21 mouse cellular contexts compared by ENCODE assay signal in the genomic region with DNA sequence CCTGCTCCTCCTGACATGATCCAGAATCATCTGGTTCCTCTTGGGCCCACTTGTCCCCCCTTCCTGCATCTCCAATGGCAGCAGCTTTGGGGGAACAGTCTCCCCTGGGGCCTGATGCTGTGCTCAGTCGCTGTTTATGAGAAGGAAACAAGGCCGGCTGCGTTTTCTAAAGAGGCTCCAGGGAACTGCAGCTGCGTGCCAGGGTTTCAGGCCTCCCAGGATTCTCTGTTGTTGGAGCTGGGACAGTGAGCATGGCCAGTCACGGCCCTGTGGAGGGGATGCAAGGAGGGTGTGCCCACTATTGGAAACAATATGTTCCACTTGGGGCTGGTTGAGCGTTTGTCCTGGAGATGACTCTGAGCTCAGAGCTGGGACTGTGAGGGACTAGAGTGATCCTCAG. TPM values are rescaled to one million over a fixed set of nuclear protein-coding genes. Genes with fewer than 3 reads are reported as not detected.
DNase-seq lines count a peak whose midpoint lies in the region; ATAC-seq and TF ChIP-seq lines count a peak whose summit lies in the region.
"Had no signal": no experiment of that assay in that cellular context is flagged by ENCODE, and none has a peak within 500 bp of the region (broad histone marks: within the 10 kb centered on the region; RNA-seq: fewer than 3 reads in every experiment).

No protein-coding gene starts in this region.

- no peaks in the 10 kb centered on the region for H3K9me3 ChIP-seq in heart, embryonic 10.5 days
- H3K9me3 ChIP-seq in limb, embryonic 12.5 days: no peaks in the 10 kb centered on the region
- no peaks in the 10 kb centered on the region for H3K9me3 ChIP-seq in limb, embryonic 10.5 days (replicated peaks)
- H3K9me3 ChIP-seq: heart, embryonic 15.5 days; hindbrain, embryonic 12.5 days had no signal

- no peak for TF ChIP-seq CTCF in brain, embryonic 14.5 days (IDR thresholded peaks at IDR 0.05; ENCODE audit: borderline replicate concordance, extremely low read depth, insufficient read depth, insufficient read length)

- H3K4me2 ChIP-seq in limb, embryonic 12.5 days: peak overlapping the region; percentile 15; the same call in 1 of the 2 replicates
- H3K4me2 ChIP-seq: heart, embryonic 11.5 days; heart, embryonic 15.5 days; hindbrain, embryonic 12.5 days had no signal

- no peak overlapping the region for H3K9ac ChIP-seq in limb, embryonic 12.5 days (replicated peaks)
- H3K9ac ChIP-seq: heart, embryonic 15.5 days; hindbrain, embryonic 12.5 days had no signal

- no peak for ATAC-seq in limb, embryonic 12.5 days (ENCODE audit: insufficient number of reproducible peaks, insufficient read depth, low FRiP score, low TSS enrichment, low read depth)
- ATAC-seq: activated CD4-positive, CD25-positive, alpha-beta regulatory T cell, adult 4 months; forebrain, embryonic 16.5 days; intestine, embryonic 16.5 days; Patski had no signal

- TF ChIP-seq POLR2A in brain, embryonic 14.5 days (IDR thresholded peaks at IDR 0.05; ENCODE audit: borderline replicate concordance, extremely low read depth, insufficient read depth, insufficient read length, poor library complexity, severe bottlenecking): no peak

- no peak overlapping the region for H3K4me3 ChIP-seq in heart, embryonic 10.5 days
- no peak overlapping the region for H3K4me3 ChIP-seq in limb, embryonic 12.5 days (replicated peaks)
- no peak overlapping the region for H3K4me3 ChIP-seq in limb, embryonic 10.5 days
- H3K4me3 ChIP-seq: heart, embryonic 15.5 days; hindbrain, embryonic 12.5 days had no signal

- WGBS in heart, embryonic 10.5 days: 62% methylated on average over 6 of the region's 6 CpGs
- 41% methylated on average over 6 of the region's 6 CpGs for WGBS in limb, embryonic 12.5 days
- WGBS in limb, embryonic 10.5 days: 67% methylated on average over 6 of the region's 6 CpGs

- peaks cover 15% of the 10 kb centered on the region for H3K27me3 ChIP-seq in heart, embryonic 10.5 days (ENCODE audit: insufficient read depth, poor library complexity, severe bottlenecking)
- H3K27me3 ChIP-seq in limb, embryonic 12.5 days: peaks cover 5% of the 10 kb centered on the region; the same call in 1 of the 2 replicates
- 0 out of 2 replicates have a peak, but pooled peaks cover 6% of the 10 kb centered on the region for H3K27me3 ChIP-seq in limb, embryonic 10.5 days (ENCODE audit: low read depth, poor library complexity, severe bottlenecking)
- H3K27me3 ChIP-seq: hindbrain, embryonic 12.5 days; Patski had no signal

- intact Hi-C loops in heart, postnatal 14 days (cut with DNase I): no loop called here

- DNase-seq in gastrocnemius, adult 18-20 months (ENCODE audit: low spot score): peak; percentile 25
- no peak for DNase-seq in gastrocnemius, postnatal 4 days (ENCODE audit: low spot score in 2 of 2)
- DNase-seq in heart, postnatal 14 days: peak; percentile 7 to 18
- no peak for DNase-seq in heart, embryonic 10.5 days (ENCODE audit: low spot score)
- no peak for DNase-seq in limb, embryonic 10.5 days (ENCODE audit: low spot score)
- DNase-seq in brain, embryonic 14.5 days (ENCODE audit: low read depth): peak; percentile 38
- DNase-seq: adrenal gland, postnatal 14 days; cerebellum, adult 18-20 months; cerebellum, adult 9-11 months; cerebellum, postnatal 36 days; gastrocnemius, postnatal 14 days; heart, postnatal 36 days; kidney, adult 2 months had no signal

- H3K36me3 ChIP-seq in heart, embryonic 10.5 days: no peaks in the 10 kb centered on the region
- no peaks in the 10 kb centered on the region for H3K36me3 ChIP-seq in limb, embryonic 12.5 days
- no peaks in the 10 kb centered on the region for H3K36me3 ChIP-seq in limb, embryonic 10.5 days
- H3K36me3 ChIP-seq: heart, embryonic 15.5 days; hindbrain, embryonic 12.5 days had no signal

- H3K4me1 ChIP-seq in heart, embryonic 10.5 days: no peaks in the 10 kb centered on the region; the same call in 1 of the 2 replicates
- peaks cover 20% of the 10 kb centered on the region for H3K4me1 ChIP-seq in limb, embryonic 12.5 days (replicated peaks)
- peaks cover 14% of the 10 kb centered on the region for H3K4me1 ChIP-seq in limb, embryonic 10.5 days

- no peak overlapping the region for H3K27ac ChIP-seq in heart, embryonic 10.5 days
- 0 out of 2 replicates have a peak overlapping the region, but pooled peaks have one; percentile 23 for H3K27ac ChIP-seq in limb, embryonic 12.5 days
- H3K27ac ChIP-seq in limb, embryonic 10.5 days: no peak overlapping the region
- H3K27ac ChIP-seq: heart, embryonic 15.5 days; hindbrain, embryonic 12.5 days had no signal

RNA-seq across cellular contexts. Expression of a gene that starts 17.9 kb away (rescaled TPM):
- total RNA-seq in gastrocnemius, adult 18-20 months (2021): 10 to 100 TPM; 24.5 to 31.0 TPM
- total RNA-seq in gastrocnemius, postnatal 4 days (2021): 10 to 100 TPM; 12.0 to 12.7 TPM
- 10 to 100 TPM; 10.7 to 11.1 TPM for total RNA-seq in heart, postnatal 14 days (2021)
- 1.2 and 1.3 TPM in 2 replicates for polyA plus RNA-seq in heart, embryonic 10.5 days (2016; fragmentation: Nextera tagmentation; extraction: Ambion mirVana)
- polyA plus RNA-seq in limb, embryonic 12.5 days (2016; fragmentation: Nextera tagmentation; extraction: Ambion mirVana): 4.6 and 5.5 TPM in 2 replicates
- 1.2 and 1.3 TPM in 2 replicates for polyA plus RNA-seq in limb, embryonic 10.5 days (2016; fragmentation: Nextera tagmentation; extraction: Ambion mirVana)
- 34.7 and 45.2 TPM in 2 replicates for polyA plus RNA-seq in brain, embryonic 14.5 days (2012; rRNA removed)
- polyA plus RNA-seq: activated CD4-positive, CD25-positive, alpha-beta regulatory T cell, adult 4 months had no signal

Comparison
In these comparisons a context has a peak if more than half of its experiments do, and no peak if none do; other contexts are left out.
1. DNase-seq: peak in gastrocnemius, adult 18-20 months (single experiment), heart, postnatal 14 days (2 of 2) and brain, embryonic 14.5 days (single experiment); none in gastrocnemius, postnatal 4 days (0 of 2), heart, embryonic 10.5 days (single experiment) and limb, embryonic 10.5 days (single experiment).